Mouse (Mus musculus): ENCODE data around the gene Erbb3.

DNA sequence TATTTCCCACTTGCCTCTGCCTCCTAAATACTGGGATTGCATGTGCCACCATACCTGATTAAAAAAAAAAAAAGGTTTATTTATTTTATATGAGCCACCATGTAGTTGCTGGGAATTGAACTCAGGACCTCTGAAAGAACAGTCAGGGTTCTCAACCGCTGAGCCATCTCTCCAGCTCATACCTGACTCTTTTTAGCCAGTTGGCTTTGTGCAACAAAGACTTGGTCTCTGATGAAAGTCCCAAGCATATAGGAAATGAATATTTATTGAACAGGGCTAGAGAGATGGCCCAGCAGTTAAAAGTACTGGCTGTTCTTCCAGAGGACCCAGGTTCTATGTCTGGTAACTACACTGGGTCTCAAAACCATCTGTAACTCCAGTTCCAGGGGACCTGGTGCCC lies 29.1 kb upstream of the Erbb3 start:
- TF ChIP-seq CTCF (IDR thresholded peaks at IDR 0.05; ENCODE audit: low read depth) (no peak), EP300 (IDR thresholded peaks at IDR 0.05; ENCODE audit: low read depth) (no peak)

Measured in liver, postnatal 0 days (tissue).